Mouse (Mus musculus) colon, adult 2 months (tissue): Measurements from ENCODE around the gene Elmod3. TPM values are rescaled to one million over a fixed set of nuclear protein-coding genes. Genes with fewer than 3 reads are reported as not detected.

Source experiments
- polyA plus RNA-seq: library from polyadenylated mRNA; depleted of rRNA; stranded (reverse); fragments of >200 nt; gene quantifications from 2 replicates; pipeline ENCODE4 v1.2.3, GENCODE M21; 2012; rRNA removed

Elmod3 gene
- polyA plus RNA-seq: 15.4 and 18.6 TPM in 2 replicates

DNA sequence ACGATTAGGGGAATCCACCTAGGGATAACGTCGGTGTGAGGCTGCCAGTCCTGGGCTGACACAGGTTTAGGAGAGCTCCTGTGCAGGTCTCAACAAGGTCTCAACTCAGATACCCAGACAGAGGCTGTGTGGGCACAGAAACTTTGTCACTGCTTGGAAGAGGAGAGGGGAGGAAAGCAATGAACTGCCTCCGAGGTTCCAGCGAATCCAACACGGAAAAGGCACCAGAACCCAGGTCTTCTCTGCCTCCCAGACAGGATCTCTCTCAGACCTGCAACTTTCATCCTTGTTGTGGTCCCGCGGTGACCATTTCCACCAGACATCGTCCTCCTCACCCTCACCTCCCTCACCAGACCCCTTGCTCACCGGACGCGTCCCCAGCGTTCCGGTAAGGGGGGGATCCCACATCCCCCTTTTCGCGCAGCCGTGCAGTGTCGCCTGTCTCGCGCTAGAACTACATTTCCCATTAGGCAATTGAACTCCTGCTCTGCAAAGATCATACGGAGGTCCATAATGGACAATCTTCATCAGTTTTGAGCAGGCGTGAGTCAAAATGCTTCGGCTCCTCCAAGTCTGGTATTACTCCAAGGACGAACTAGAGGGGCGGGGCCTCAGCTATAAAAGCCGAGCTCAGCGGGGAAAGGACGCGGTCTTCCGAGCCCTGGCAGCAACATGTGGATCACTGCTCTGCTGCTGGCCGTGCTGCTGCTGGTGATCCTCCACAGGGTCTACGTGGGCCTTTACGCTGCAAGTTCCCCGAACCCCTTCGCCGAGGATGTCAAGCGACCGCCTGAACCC, at the start of gene Elmod3, which contains the start of gene Retsat:
Gene Elmod3, minus strand, starts transcription at position 458 of the 798 bp plus-strand sequence.
Gene Retsat, plus strand, starts transcription at position 520 of the 798 bp plus-strand sequence.

GRCm38 (mm10) chr6:72616643-72617288, 18.6 kb upstream of the Elmod3 start, which contains the start of gene Tgoln1:
Gene Tgoln1 (minus strand): TSS chr6:72617000.

GRCm38 (mm10) chr6:72544283-72544987, 53.8 kb downstream of the Elmod3 start, which contains the start of gene Capg:
Gene Capg (plus strand): TSS chr6:72544391.

GRCm38 (mm10) chr6:72521607-72522006, 76.6 kb downstream of the Elmod3 start, which contains the start of gene Sh2d6:
Gene Sh2d6 (minus strand): TSS chr6:72521707.

Other genes with a start within 250 kb of the Elmod3 start
- gene Tmem150a, start 243.0 kb downstream of the Elmod3 start, polyA plus RNA-seq: 15.4 TPM in 2 replicates
- 63.2 and 74.9 TPM in 2 replicates for gene Rnf181, start 231.5 kb downstream of the Elmod3 start, polyA plus RNA-seq
- 6.6 and 9.3 TPM in 2 replicates for gene Vamp5, start 217.9 kb downstream of the Elmod3 start, polyA plus RNA-seq
- gene Vamp8, start 207.7 kb downstream of the Elmod3 start, polyA plus RNA-seq: 144 and 190 TPM in 2 replicates
- 19.9 and 25.5 TPM in 2 replicates for gene Ggcx, start 184.1 kb downstream of the Elmod3 start, polyA plus RNA-seq
- gene Mat2a, start 158.9 kb downstream of the Elmod3 start, polyA plus RNA-seq: 129 and 136 TPM in 2 replicates
- gene Sh2d6, start 76.7 kb downstream of the Elmod3 start, polyA plus RNA-seq: 10.2 and 14.7 TPM in 2 replicates
- gene Capg, start 54.0 kb downstream of the Elmod3 start, polyA plus RNA-seq: 60.4 and 63.9 TPM in 2 replicates
- 55.1 and 57.3 TPM in 2 replicates for gene Retsat, start 62 bp upstream of the Elmod3 start, polyA plus RNA-seq
- 142 and 172 TPM in 2 replicates for gene Tgoln1, start 18.6 kb upstream of the Elmod3 start, polyA plus RNA-seq
- 60.9 and 71.3 TPM in 2 replicates for gene Tcf7l1, start 190.8 kb upstream of the Elmod3 start, polyA plus RNA-seq